Mouse (Mus musculus) testis, adult 2 months (tissue): ENCODE results near the gene Hoxd9. TPM values are rescaled to one million over a fixed set of nuclear protein-coding genes. Genes with fewer than 3 reads are reported as not detected.

Experiments
- H3K27ac ChIP-seq: fragments of 200-500 bp; 2 replicates; pipeline ENCODE4 v1.5.1; 2012; ENCODE audit warnings: low read depth, low read length; ENCODE audit not compliant: control insufficient read depth, insufficient read depth
- H3K27me3 ChIP-seq: fragments of 200-500 bp; 2 replicates; pipeline ENCODE4 v1.6.1; 2012; ENCODE audit warnings: mild to moderate bottlenecking, low read length, moderate library complexity; ENCODE audit not compliant: control insufficient read depth, insufficient read depth
- H3K36me3 ChIP-seq: fragments of 200-500 bp; 2 replicates; pipeline ENCODE4 v1.6.1; 2012; ENCODE audit warnings: mild to moderate bottlenecking, low read length; ENCODE audit not compliant: control insufficient read depth, insufficient read depth
- H3K4me1 ChIP-seq: fragments of 200-500 bp; 2 replicates; pipeline ENCODE4 v1.6.1; 2012; ENCODE audit warnings: low read length; ENCODE audit not compliant: control insufficient read depth, insufficient read depth
- H3K4me3 ChIP-seq: fragments of 200-500 bp; 2 replicates; pipeline ENCODE4 v1.5.1; 2012; ENCODE audit warnings: low read depth, mild to moderate bottlenecking, low read length, moderate library complexity, mixed read lengths; ENCODE audit not compliant: control insufficient read depth
- CTCF ChIP-seq: fragments of 200-500 bp; IDR thresholded peaks from 2 replicates; pipeline ENCODE4 v1.5.1; 2012; ENCODE audit warnings: low read depth, mild to moderate bottlenecking, inconsistent platforms, low read length, moderate library complexity; ENCODE audit not compliant: control insufficient read depth, insufficient read depth, insufficient replicate concordance
- POLR2A ChIP-seq: fragments of 200-500 bp; IDR thresholded peaks from 2 replicates; pipeline ENCODE4 v1.6.1; 2012; ENCODE audit warnings: low read depth, mild to moderate bottlenecking, inconsistent platforms, low read length, moderate library complexity; ENCODE audit not compliant: control insufficient read depth
- polyA plus RNA-seq: library from polyadenylated mRNA; depleted of rRNA; stranded (reverse); fragments of >200 nt; gene quantifications from 2 replicates; pipeline ENCODE4 v1.2.3, GENCODE M21; 2012

The Hoxd9 gene
- polyA plus RNA-seq, 1 experiment = 1.8 TPM

GRCm38 (mm10) chr2:74732513-74733316 lies 35.2 kb downstream of the Hoxd9 start:
- H3K27me3 ChIP-seq = peaks cover 8% of the 10 kb centered on the region
- no peak overlapping the region for H3K4me3 ChIP-seq
- TF ChIP-seq POLR2A (no peak), CTCF (no peak)
- no peaks in the 10 kb centered on the region; the same call in 1 of the 2 replicates for H3K4me1 ChIP-seq
- no peak overlapping the region for H3K27ac ChIP-seq
- H3K36me3 ChIP-seq = no peaks in the 10 kb centered on the region

GRCm38 (mm10) chr2:74733317-74733661 lies 35.8 kb downstream of the Hoxd9 start:
- Histone ChIP-seq H3K4me1 (no peaks in the 10 kb centered on the region; the same call in 1 of the 2 replicates), H3K4me3 (no peak overlapping the region), H3K27ac (no peak overlapping the region), H3K27me3 (peaks cover 8% of the 10 kb centered on the region), H3K36me3 (no peaks in the 10 kb centered on the region)
- TF ChIP-seq CTCF (no peak), POLR2A (no peak)

GRCm38 (mm10) chr2:74733765-74734164 lies 36.2 kb downstream of the Hoxd9 start:
- no peak overlapping the region for H3K27ac ChIP-seq
- H3K4me1 ChIP-seq = no peaks in the 10 kb centered on the region; the same call in 1 of the 2 replicates
- peaks cover 8% of the 10 kb centered on the region for H3K27me3 ChIP-seq
- no peak for TF ChIP-seq POLR2A
- TF ChIP-seq CTCF = no peak
- no peak overlapping the region for H3K4me3 ChIP-seq
- H3K36me3 ChIP-seq = no peaks in the 10 kb centered on the region

DNA sequence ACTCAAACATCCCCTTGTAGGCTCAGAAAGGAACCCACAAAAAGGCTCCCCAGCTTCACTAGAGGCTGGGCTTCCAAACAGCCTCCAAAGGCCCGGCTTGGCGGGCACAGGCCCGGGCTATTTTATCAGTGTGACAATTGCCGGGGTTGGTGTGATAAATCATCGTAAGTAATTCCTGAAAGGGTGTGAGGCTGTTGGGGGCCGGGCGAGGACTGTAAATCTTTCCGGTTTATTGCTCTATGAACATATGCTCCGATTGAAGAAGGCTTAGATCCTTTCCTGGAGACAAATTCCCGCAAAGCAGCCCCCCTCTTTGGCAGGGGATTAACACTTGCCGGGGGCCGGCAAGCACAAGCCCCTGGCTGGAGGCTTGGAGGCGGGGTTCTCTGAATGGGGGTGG lies 36.9 kb downstream of the Hoxd9 start:
- no peak for TF ChIP-seq CTCF
- TF ChIP-seq POLR2A = no peak
- H3K4me1 ChIP-seq = no peaks in the 10 kb centered on the region; the same call in 1 of the 2 replicates
- H3K27ac ChIP-seq = no peak overlapping the region
- H3K27me3 ChIP-seq = peaks cover 9% of the 10 kb centered on the region
- no peaks in the 10 kb centered on the region for H3K36me3 ChIP-seq
- H3K4me3 ChIP-seq = no peak overlapping the region

GRCm38 (mm10) chr2:74734996-74735811 lies 37.7 kb downstream of the Hoxd9 start:
- peaks cover 9% of the 10 kb centered on the region for H3K27me3 ChIP-seq
- H3K4me1 ChIP-seq = peaks cover 1% of the 10 kb centered on the region; the same call in 1 of the 2 replicates
- no peaks in the 10 kb centered on the region for H3K36me3 ChIP-seq
- no peak overlapping the region for H3K4me3 ChIP-seq
- no peak overlapping the region for H3K27ac ChIP-seq
- TF ChIP-seq CTCF (no peak), POLR2A (no peak)

GRCm38 (mm10) chr2:74735851-74736687 lies 38.5 kb downstream of the Hoxd9 start:
- H3K27me3 ChIP-seq = peaks cover 9% of the 10 kb centered on the region
- peaks cover 4% of the 10 kb centered on the region; the same call in 1 of the 2 replicates for H3K4me1 ChIP-seq
- no peaks in the 10 kb centered on the region for H3K36me3 ChIP-seq
- no peak overlapping the region for H3K27ac ChIP-seq
- TF ChIP-seq POLR2A (no peak), CTCF (no peak)
- no peak overlapping the region for H3K4me3 ChIP-seq
